Mouse (Mus musculus): ENCODE measurements around the gene Syt16.
A peak's percentile ranks its signal among the peaks of the same experiment; 100 is the strongest.

DNA sequence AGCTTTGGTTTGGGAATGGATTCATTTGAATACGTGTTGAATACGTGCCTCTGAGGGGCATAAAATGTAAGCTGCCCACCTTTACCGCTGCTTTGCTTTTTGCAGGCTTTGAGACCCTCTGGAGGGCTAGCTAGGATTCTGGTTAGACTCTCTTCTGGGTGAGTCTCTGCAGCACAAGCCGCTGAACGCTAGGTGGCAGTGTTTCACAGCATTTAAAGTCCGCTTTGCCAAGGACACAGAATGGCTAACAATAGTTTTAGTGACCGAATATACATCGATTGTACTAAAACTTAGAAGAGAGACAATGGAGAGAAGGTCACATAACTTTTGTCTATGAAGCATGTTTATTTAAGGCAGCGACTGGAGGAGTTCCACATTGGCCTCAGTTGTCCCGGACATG, 322.9 kb downstream of the Syt16 start:
- no peak for TF ChIP-seq POLR2A (IDR thresholded peaks at IDR 0.05; ENCODE audit: low read depth, low read length)
- peak; percentile 82; the same call in 1 of the 2 replicates for TF ChIP-seq CTCF (IDR thresholded peaks at IDR 0.05; ENCODE audit: borderline replicate concordance, insufficient read depth, low read length)

Data from embryonic fibroblast, embryonic 13.5 days (primary cell).